Mouse (Mus musculus) bone marrow, adult 2 months (tissue): ENCODE measurements around the gene Srprb. TPM values are rescaled to one million over a fixed set of nuclear protein-coding genes. Genes with fewer than 3 reads are reported as not detected.
A peak's percentile ranks its signal among the peaks of the same experiment; 100 is the strongest.

Experiments used
- H3K27ac ChIP-seq: fragments of 200-500 bp; 2 replicates; pipeline ENCODE4 v1.5.1; 2012; ENCODE audit warnings: low read depth, mild to moderate bottlenecking, control low read depth, inconsistent platforms, low read length; ENCODE audit not compliant: control insufficient read depth, poor library complexity, insufficient read depth
- H3K4me1 ChIP-seq: fragments of 200-500 bp; 2 replicates; pipeline ENCODE4 v1.6.1; 2011; ENCODE audit warnings: low read length; ENCODE audit not compliant: control insufficient read depth, insufficient read depth
- H3K4me3 ChIP-seq: fragments of 200-500 bp; replicated peaks from 2 replicates; pipeline ENCODE3; 2011; ENCODE audit warnings: mild to moderate bottlenecking, low read depth, low read length, control low read depth; ENCODE audit not compliant: control insufficient read depth
- CTCF ChIP-seq: fragments of 200-500 bp; IDR thresholded peaks from 2 replicates; pipeline ENCODE4 v1.5.1; 2011; ENCODE audit warnings: low read length, control low read depth; ENCODE audit not compliant: control insufficient read depth, insufficient read depth
- POLR2A ChIP-seq: fragments of 200-500 bp; IDR thresholded peaks from 2 replicates; pipeline ENCODE4 v1.6.1; 2011; ENCODE audit warnings: low read depth, mild to moderate bottlenecking, control low read depth, low read length, borderline replicate concordance; ENCODE audit not compliant: control insufficient read depth
- WGBS: fragments of 180-500 bp; shearing (Covaris S2); methylation state at CpG from one replicate; pipeline ENCODE4 v1.1.7; 2018; 5-methylcytosine and 5-hydroxymethylcytosine counted together
- polyA plus RNA-seq: library from polyadenylated mRNA; stranded (reverse); fragments of >200 nt; gene quantifications from 2 replicates; pipeline ENCODE4 v1.2.4, GENCODE M21; 2011; ENCODE audit warnings: low replicate concordance; ENCODE audit not compliant: missing spikeins, insufficient read depth, insufficient read length

Gene Srprb
- polyA plus RNA-seq, 1 experiment, result 5.3 TPM

- WGBS, result 86% methylated on average over 4 of the region's 4 CpGs
- no peak overlapping the region for H3K4me3 ChIP-seq
- TF ChIP-seq POLR2A (no peak), CTCF (no peak)
- no peak overlapping the region for H3K27ac ChIP-seq
- H3K4me1 ChIP-seq, result no peaks in the 10 kb centered on the region
Measured at GRCm38 (mm10) chr9:103188416-103188815, 13.5 kb downstream of the Srprb start.

DNA sequence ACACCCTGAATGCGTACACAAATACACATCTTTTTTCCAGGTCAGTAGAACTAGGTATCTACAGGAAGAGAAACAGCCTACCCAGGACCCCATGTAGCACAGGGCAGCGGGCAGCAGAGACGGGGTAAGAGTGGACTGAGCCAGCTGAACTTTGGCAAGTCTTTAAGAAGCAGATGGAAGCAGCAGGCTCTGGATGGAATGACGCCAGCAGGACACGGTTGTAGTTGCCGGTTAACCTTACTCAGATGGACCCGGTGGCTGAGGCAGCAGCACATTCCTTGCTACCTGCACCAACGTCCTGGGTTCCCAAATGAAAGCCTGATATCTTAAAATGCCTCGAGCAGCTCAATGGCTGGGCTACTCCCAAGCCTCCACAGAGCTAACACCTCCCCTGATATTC is 15.2 kb downstream of the Srprb start:
- TF ChIP-seq POLR2A, result no peak
- Histone ChIP-seq H3K4me3 (no peak overlapping the region), H3K27ac (no peak overlapping the region), H3K4me1 (no peaks in the 10 kb centered on the region)
- 84% methylated on average over 9 of the region's 9 CpGs for WGBS

GRCm38 (mm10) chr9:103185946-103186345 is 16.0 kb downstream of the Srprb start:
- WGBS, result 85% methylated on average over 8 of the region's 8 CpGs
- TF ChIP-seq POLR2A (no peak), CTCF (no peak)
- no peak overlapping the region for H3K27ac ChIP-seq
- peaks cover 2% of the 10 kb centered on the region; the same call in 1 of the 2 replicates for H3K4me1 ChIP-seq
- H3K4me3 ChIP-seq, result no peak overlapping the region

DNA sequence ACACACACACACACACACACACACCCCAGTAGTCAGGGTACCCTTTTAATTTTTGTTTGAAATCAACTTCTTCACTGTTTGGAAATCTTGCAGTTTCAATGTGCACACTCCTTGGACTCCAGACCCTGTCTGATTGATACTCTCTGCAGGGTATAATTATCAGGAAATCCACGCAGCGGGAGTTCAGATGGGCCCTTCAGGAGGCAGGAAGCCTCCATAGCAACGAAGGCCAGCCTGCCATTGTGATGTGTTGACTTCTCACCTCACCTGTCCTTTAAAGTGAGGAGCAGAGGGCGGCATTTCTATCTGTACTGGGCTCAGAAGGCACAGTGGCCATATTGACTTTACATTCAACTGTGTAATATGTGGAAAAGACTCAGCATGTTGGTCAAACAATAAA is 17.1 kb downstream of the Srprb start:
- Histone ChIP-seq H3K4me1 (peaks cover 2% of the 10 kb centered on the region; the same call in 1 of the 2 replicates), H3K4me3 (no peak overlapping the region), H3K27ac (no peak overlapping the region)
- no peak for TF ChIP-seq CTCF
- no peak for TF ChIP-seq POLR2A
- 77% methylated on average over 4 of the region's 4 CpGs for WGBS

DNA sequence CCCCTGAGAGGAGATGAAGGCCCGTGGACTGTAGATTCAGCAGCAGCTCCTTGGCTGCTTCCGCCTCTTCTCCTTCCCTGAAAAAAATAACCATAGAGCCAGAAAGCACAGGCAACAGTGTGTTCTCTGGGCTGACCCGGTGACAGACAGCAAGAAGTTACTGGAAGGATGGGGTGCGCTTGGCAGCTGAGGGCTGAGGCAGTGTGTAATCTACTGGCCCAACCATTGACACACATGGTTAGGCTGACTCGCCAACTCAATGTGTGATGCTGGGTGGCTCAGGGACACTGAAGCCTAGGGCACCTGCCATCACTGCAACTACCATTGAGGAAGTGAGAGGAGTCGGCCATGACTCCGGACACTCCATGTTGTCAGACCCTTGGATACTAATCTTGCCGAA is 20.1 kb downstream of the Srprb start:
- Histone ChIP-seq H3K4me1 (peaks cover 2% of the 10 kb centered on the region; the same call in 1 of the 2 replicates), H3K4me3 (no peak overlapping the region), H3K27ac (no peak overlapping the region)
- no peak for TF ChIP-seq CTCF
- no peak for TF ChIP-seq POLR2A
- WGBS, result 84% methylated on average over 8 of the region's 8 CpGs

GRCm38 (mm10) chr9:103180807-103181565 is 21.0 kb downstream of the Srprb start:
- TF ChIP-seq POLR2A (peak; percentile 38; the same call in 1 of the 2 replicates), CTCF (no peak)
- H3K27ac ChIP-seq, result no peak overlapping the region
- 1% methylated on average over 20 of the region's 20 CpGs for WGBS
- H3K4me3 ChIP-seq, result peak overlapping the region; percentile 61
- H3K4me1 ChIP-seq, result peaks cover 2% of the 10 kb centered on the region; the same call in 1 of the 2 replicates

GRCm38 (mm10) chr9:103180303-103180702 is 21.6 kb downstream of the Srprb start:
- Histone ChIP-seq H3K4me1 (peaks cover 2% of the 10 kb centered on the region; the same call in 1 of the 2 replicates), H3K4me3 (no peak overlapping the region), H3K27ac (no peak overlapping the region)
- TF ChIP-seq CTCF (no peak), POLR2A (no peak)
- 49% methylated on average over 3 of the region's 3 CpGs for WGBS

- no peak for TF ChIP-seq CTCF
- TF ChIP-seq POLR2A, result no peak
- Histone ChIP-seq H3K4me3 (no peak overlapping the region), H3K4me1 (no peaks in the 10 kb centered on the region; the same call in 1 of the 2 replicates), H3K27ac (no peak overlapping the region)
- 67% methylated on average over 7 of the region's 7 CpGs for WGBS
Measured at GRCm38 (mm10) chr9:103175692-103176091, 26.2 kb downstream of the Srprb start.
